Mouse (Mus musculus) right cerebral cortex, postnatal 4 days (tissue): Measurements from ENCODE around the gene Yap1.
A peak's percentile ranks its signal among the peaks of the same experiment; 100 is the strongest.

Experiments
- DNase-seq: peaks from one replicate; pipeline ENCODE4 v3.0.0-alpha.2; 2022

Gene Yap1

GRCm38 (mm10) chr9:7967980-7968379 lies 36.4 kb downstream of the Yap1 start:
- DNase-seq, result no peak

GRCm38 (mm10) chr9:7965590-7965989 lies 38.8 kb downstream of the Yap1 start:
- no peak for DNase-seq

- no peak for DNase-seq
Measured at GRCm38 (mm10) chr9:7963867-7964266, 40.5 kb downstream of the Yap1 start.

- DNase-seq, result no peak
Measured at GRCm38 (mm10) chr9:7962915-7963314, 41.5 kb downstream of the Yap1 start.

GRCm38 (mm10) chr9:7961366-7962160 lies 42.8 kb downstream of the Yap1 start:
- peak; percentile 24 for DNase-seq

- DNase-seq, result peak; percentile 51
Measured at GRCm38 (mm10) chr9:7960382-7960781, 44.0 kb downstream of the Yap1 start.

- DNase-seq, result no peak
Measured at GRCm38 (mm10) chr9:7959301-7959700, 45.1 kb downstream of the Yap1 start.

- DNase-seq, result no peak
Measured at GRCm38 (mm10) chr9:7958025-7958593, 46.3 kb downstream of the Yap1 start.

- no peak for DNase-seq
Measured at GRCm38 (mm10) chr9:7957407-7957806, 47.0 kb downstream of the Yap1 start.

- DNase-seq, result no peak
Measured at GRCm38 (mm10) chr9:7956400-7956799, 48.0 kb downstream of the Yap1 start.

GRCm38 (mm10) chr9:7952886-7953285 lies 51.5 kb downstream of the Yap1 start:
- DNase-seq, result no peak

- peak; percentile 20 for DNase-seq
Measured at GRCm38 (mm10) chr9:7950211-7950644, 54.2 kb downstream of the Yap1 start.

GRCm38 (mm10) chr9:7947946-7948345 lies 56.5 kb downstream of the Yap1 start:
- DNase-seq, result no peak

- DNase-seq, result no peak
Measured at GRCm38 (mm10) chr9:7943796-7944462, 60.5 kb downstream of the Yap1 start.

GRCm38 (mm10) chr9:7942701-7943100 lies 61.7 kb downstream of the Yap1 start:
- no peak for DNase-seq

- no peak for DNase-seq
Measured at GRCm38 (mm10) chr9:7940075-7940474, 64.3 kb downstream of the Yap1 start.

GRCm38 (mm10) chr9:7934419-7934818 lies 70.0 kb downstream of the Yap1 start:
- DNase-seq, result no peak

GRCm38 (mm10) chr9:7929552-7929951 lies 74.8 kb downstream of the Yap1 start:
- DNase-seq, result no peak

- no peak for DNase-seq
Measured at GRCm38 (mm10) chr9:7928866-7929265, 75.5 kb downstream of the Yap1 start.

- no peak for DNase-seq
Measured at GRCm38 (mm10) chr9:7928207-7928793, 76.1 kb downstream of the Yap1 start.

GRCm38 (mm10) chr9:7914925-7915324 lies 89.5 kb downstream of the Yap1 start:
- DNase-seq, result no peak

- DNase-seq, result peak; percentile 43
Measured at GRCm38 (mm10) chr9:7914487-7914886, 89.9 kb downstream of the Yap1 start.

GRCm38 (mm10) chr9:7913953-7914352 lies 90.4 kb downstream of the Yap1 start:
- no peak for DNase-seq
